Mouse (Mus musculus) hindbrain, embryonic 16.5 days (tissue): ENCODE data around the gene Rpusd4. TPM values are rescaled to one million over a fixed set of nuclear protein-coding genes. Genes with fewer than 3 reads are reported as not detected.

Experiments used
- ATAC-seq: fragments of 200-750 bp; cut with Nextera tagmentation; 2 replicates; pipeline ENCODE4 v1.8.0; 2017; ENCODE audit warnings: moderate TSS enrichment, moderate library complexity
- H3K27ac ChIP-seq: fragments of 300-500 bp; sonication (generic); 2 replicates; pipeline ENCODE4 v1.5.1; 2014; ENCODE audit warnings: low read depth, mild to moderate bottlenecking, control low read depth, low read length, moderate library complexity
- H3K27me3 ChIP-seq: fragments of 300-500 bp; sonication (generic); replicated peaks from 2 replicates; pipeline ENCODE4 v1.6.1; 2014; ENCODE audit warnings: low read length; ENCODE audit not compliant: control insufficient read depth, insufficient read depth
- H3K36me3 ChIP-seq: fragments of 300-500 bp; sonication (generic); 2 replicates; pipeline ENCODE4 v1.6.1; 2014; ENCODE audit warnings: mild to moderate bottlenecking, low read length, moderate library complexity, mixed read lengths; ENCODE audit not compliant: control insufficient read depth, insufficient read depth
- H3K4me1 ChIP-seq: fragments of 300-500 bp; sonication (generic); 2 replicates; pipeline ENCODE4 v1.6.1; 2014; ENCODE audit warnings: low read depth, low read length; ENCODE audit not compliant: control insufficient read depth, insufficient read depth
- H3K4me2 ChIP-seq: fragments of 300-500 bp; sonication (generic); 2 replicates; pipeline ENCODE4 v1.6.1; 2014; ENCODE audit warnings: mild to moderate bottlenecking, low read length, control low read depth, moderate library complexity
- H3K4me3 ChIP-seq: fragments of 300-500 bp; sonication (generic); 2 replicates; pipeline ENCODE4 v1.5.1; 2014; ENCODE audit warnings: mild to moderate bottlenecking, low read length, control low read depth, moderate library complexity
- H3K9ac ChIP-seq: fragments of 300-500 bp; sonication (generic); 2 replicates; pipeline ENCODE4 v1.6.1; 2014; ENCODE audit warnings: low read depth, mild to moderate bottlenecking, control low read depth, low read length, moderate library complexity
- H3K9me3 ChIP-seq: fragments of 300-500 bp; sonication (generic); 2 replicates; pipeline ENCODE4 v1.6.1; 2014; ENCODE audit warnings: mild to moderate bottlenecking, low read length, moderate library complexity; ENCODE audit not compliant: control insufficient read depth
- WGBS: fragments of 180-500 bp; shearing (Covaris S2); extraction: QIAGEN DNeasy Blood & Tissue Kit; methylation state at CpG from one replicate; pipeline ENCODE4 v1.1.7; 2014; 5-methylcytosine and 5-hydroxymethylcytosine counted together
- polyA plus RNA-seq: library from polyadenylated mRNA; unstranded; fragments of >200 nt; fragmentation: Nextera tagmentation; extraction: Ambion mirVana; gene quantifications from 2 replicates; pipeline ENCODE4 v1.2.1, GENCODE M21; 2015

The Rpusd4 gene
- polyA plus RNA-seq, 1 experiment from 2014 or later = 17.6 TPM

DNA sequence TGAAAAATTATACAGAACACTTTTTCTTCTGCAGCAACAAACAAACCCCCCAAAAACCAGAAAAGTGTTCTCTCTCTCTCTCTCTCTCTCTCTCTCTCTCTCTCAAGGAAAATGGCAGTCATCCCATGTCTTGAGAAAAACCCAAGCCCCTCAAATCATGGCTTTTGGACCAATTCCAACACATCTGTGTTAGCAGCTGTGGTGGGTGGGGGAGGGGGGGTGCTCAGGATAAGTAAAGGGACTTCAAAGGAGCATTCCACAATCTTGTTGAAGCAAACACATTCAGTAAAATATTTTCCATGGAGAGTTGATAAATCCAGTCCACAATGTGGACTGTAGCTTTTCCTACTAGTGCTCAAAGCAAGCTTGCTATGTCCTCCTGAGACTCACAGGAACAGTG is 18.2 kb upstream of the Rpusd4 start:
- Histone ChIP-seq H3K4me2 (no peak overlapping the region), H3K27ac (no peak overlapping the region), H3K36me3 (0 out of 2 replicates have a peak, but pooled peaks cover 2% of the 10 kb centered on the region), H3K9ac (no peak overlapping the region), H3K27me3 (no peaks in the 10 kb centered on the region), H3K4me3 (no peak overlapping the region), H3K9me3 (no peaks in the 10 kb centered on the region), H3K4me1 (no peaks in the 10 kb centered on the region)
- no peak for ATAC-seq

DNA sequence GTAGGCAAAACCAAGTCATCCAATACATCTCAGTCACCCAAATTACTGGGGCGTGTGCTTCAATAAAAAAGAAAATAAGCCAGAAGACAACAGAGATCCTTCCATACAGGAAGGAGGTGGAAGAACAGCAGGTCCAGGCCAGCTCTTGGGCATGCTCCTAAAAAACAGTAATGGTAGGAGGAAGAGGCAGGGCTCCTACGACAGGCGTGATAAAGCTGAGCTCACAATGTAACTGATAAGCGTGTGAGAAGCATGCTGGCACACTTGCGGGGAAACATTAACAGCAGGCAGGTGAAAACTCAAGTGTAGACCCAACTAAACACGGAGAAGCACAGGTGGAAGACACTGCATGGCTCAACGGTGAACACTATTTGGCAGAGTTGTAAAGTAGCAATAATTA is 10.3 kb upstream of the Rpusd4 start:
- Histone ChIP-seq H3K9ac (no peak overlapping the region), H3K4me2 (no peak overlapping the region), H3K9me3 (no peaks in the 10 kb centered on the region), H3K36me3 (0 out of 2 replicates have a peak, but pooled peaks cover 2% of the 10 kb centered on the region), H3K27ac (no peak overlapping the region), H3K4me1 (no peaks in the 10 kb centered on the region), H3K4me3 (no peak overlapping the region), H3K27me3 (no peaks in the 10 kb centered on the region)
- ATAC-seq = no peak
- WGBS = 93% methylated on average over 7 of the region's 7 CpGs

DNA sequence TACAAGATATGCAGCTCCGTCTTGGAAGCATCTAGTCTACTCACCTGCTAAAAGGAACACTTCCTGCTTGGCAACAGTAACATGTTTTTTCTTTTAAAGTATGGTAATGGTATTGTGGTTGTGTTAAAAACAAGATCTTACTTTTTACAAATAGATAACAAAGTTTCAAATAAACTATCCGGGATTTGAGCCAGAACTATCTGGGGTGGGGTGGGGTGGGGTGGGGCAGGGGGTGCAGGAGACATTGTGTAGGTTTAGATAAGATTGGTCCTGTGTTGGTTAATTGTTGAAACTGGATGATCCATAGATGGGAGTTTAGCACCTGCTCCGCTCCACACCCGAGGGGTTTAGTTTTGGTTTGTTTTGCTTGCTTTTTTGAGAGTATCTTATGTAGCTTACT is 5.2 kb upstream of the Rpusd4 start:
- H3K27me3 ChIP-seq = no peaks in the 10 kb centered on the region
- H3K9me3 ChIP-seq = no peaks in the 10 kb centered on the region
- 0 out of 2 replicates have a peak, but pooled peaks cover under 1% of the 10 kb centered on the region for H3K36me3 ChIP-seq
- no peak overlapping the region for H3K27ac ChIP-seq
- H3K4me3 ChIP-seq = no peak overlapping the region
- H3K4me2 ChIP-seq = no peak overlapping the region
- WGBS = 92% methylated on average over 4 of the region's 4 CpGs
- no peak for ATAC-seq
- no peak overlapping the region for H3K9ac ChIP-seq
- peaks cover 6% of the 10 kb centered on the region for H3K4me1 ChIP-seq

DNA sequence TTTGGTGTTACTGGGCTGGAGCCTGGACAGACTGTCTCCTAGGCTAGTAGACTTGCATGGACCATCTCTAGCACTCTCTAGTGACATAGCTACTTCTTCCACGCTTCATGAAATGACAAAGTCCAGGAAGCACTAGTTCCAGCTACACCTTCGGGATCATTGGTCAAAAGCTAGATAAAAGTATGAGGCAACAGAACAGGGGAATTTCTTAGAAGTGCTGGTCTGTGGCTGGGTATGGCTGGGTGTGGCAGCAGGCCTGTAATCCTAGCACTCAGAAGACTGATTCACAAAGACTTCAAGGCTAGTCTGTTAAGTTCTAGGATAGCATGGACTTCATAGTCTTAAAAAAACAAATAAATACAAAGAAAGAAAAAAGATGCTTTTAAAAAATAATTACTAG is 4.2 kb upstream of the Rpusd4 start:
- no peak overlapping the region for H3K4me2 ChIP-seq

DNA sequence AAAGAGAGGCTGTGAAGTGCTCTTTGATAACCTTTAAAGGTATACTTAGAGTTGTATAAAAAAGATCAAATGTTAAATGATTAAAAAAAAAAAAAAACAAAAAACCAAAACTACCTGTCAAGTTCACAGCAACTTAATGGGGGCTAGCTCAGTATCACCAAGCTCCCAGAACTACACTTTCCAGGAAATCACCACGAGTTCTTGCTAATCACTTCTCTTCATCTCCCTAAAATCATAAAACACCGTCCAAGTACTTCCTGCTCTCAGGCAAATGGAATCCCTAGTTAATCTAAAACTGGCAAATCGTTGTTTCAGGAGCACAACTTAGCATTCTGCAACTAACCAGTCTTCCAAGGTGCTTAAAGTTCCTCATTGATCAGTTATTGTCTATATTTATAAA is 3.2 kb upstream of the Rpusd4 start:
- Histone ChIP-seq H3K9me3 (no peaks in the 10 kb centered on the region), H3K4me2 (no peak overlapping the region), H3K27ac (no peak overlapping the region), H3K27me3 (no peaks in the 10 kb centered on the region), H3K4me3 (no peak overlapping the region), H3K36me3 (no peaks in the 10 kb centered on the region), H3K9ac (no peak overlapping the region), H3K4me1 (peaks cover 14% of the 10 kb centered on the region)
- ATAC-seq = no peak
- 89% methylated on average over 3 of the region's 3 CpGs for WGBS

More for the DNA sequence above, 4.2 kb upstream of the Rpusd4 start:
- Histone ChIP-seq H3K4me3 (no peak overlapping the region), H3K9me3 (no peaks in the 10 kb centered on the region), H3K27ac (no peak overlapping the region), H3K27me3 (no peaks in the 10 kb centered on the region), H3K9ac (no peak overlapping the region), H3K4me1 (peaks cover 10% of the 10 kb centered on the region), H3K36me3 (no peaks in the 10 kb centered on the region)
- WGBS = 98% methylated on average over 2 of the region's 2 CpGs
- ATAC-seq = no peak

DNA sequence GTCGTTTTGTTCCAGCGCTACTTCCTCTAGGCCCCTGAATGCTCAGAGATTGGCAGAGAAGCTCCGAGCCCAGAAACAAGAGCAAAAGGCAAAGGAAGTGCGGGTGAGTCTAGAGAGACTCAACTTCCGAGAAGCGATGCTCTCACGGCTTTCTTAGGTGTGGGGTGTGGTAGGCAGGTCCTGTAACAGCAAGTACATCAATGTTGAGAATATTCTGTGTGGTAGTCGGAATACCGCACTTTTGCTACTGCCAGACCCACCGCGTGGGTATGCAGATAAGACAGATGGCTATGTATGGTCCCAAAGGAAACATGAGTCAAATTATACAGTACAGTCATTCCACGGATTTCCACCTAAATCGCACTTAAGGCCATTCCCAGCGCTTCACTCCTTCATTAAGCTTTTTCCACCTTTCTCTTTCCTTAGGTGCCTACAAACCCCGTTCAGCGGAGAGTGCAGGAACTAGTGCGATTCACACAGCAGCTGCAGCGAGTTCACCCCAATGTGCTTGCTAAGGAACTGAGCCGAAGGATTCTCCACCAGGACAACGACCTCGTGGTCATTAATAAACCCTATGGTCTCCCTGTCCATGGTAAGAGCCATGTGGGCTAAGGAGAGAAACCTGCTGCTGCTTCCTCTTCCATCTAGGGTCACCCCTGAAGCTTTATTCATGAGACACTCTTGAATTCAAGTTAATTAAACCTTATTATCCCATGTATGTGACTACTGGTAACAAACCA is 481 bp downstream of the Rpusd4 start:
- peak; percentile 70 for ATAC-seq
- Histone ChIP-seq H3K4me1 (peaks cover 14% of the 10 kb centered on the region), H3K4me3 (peak overlapping the region; percentile 91), H3K36me3 (peaks cover 5% of the 10 kb centered on the region; the same call in 1 of the 2 replicates), H3K9ac (peak overlapping the region; percentile 83), H3K27me3 (no peaks in the 10 kb centered on the region), H3K27ac (peak overlapping the region; percentile 55; the same call in 1 of the 2 replicates), H3K4me2 (peak overlapping the region; percentile 79), H3K9me3 (no peaks in the 10 kb centered on the region)
- 1% methylated on average over 21 of the region's 21 CpGs for WGBS

DNA sequence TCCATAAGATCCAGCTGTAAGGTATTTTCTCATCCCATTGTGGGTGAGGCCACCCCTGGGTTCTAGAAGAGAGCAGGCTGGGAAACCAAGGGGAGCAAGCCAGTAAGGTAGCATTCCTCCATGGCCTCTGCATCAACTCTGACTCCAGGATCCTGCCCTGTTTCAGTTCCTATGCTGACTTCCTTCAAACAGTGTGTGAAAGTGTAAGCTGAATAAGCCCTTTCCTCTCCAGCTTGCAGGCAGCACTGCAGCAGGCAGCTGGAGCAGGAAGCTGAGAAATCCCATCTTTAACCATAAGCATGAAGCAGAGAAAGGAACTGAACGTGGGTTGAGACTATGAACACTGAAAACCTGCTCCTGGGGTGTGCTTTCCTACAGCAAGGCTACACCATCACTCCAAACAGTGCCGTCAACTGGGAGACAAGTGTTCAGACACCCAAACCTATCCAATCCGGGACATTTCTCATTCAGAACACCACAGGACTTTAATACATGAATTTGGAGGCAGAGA is 10.2 kb downstream of the Rpusd4 start:
- H3K9me3 ChIP-seq = no peaks in the 10 kb centered on the region
- no peak overlapping the region for H3K9ac ChIP-seq
- no peak overlapping the region for H3K27ac ChIP-seq
- no peak overlapping the region for H3K4me3 ChIP-seq
- H3K36me3 ChIP-seq = peaks cover 17% of the 10 kb centered on the region; the same call in 1 of the 2 replicates
- no peaks in the 10 kb centered on the region for H3K4me1 ChIP-seq
- 78% methylated on average over 3 of the region's 3 CpGs for WGBS
- no peaks in the 10 kb centered on the region for H3K27me3 ChIP-seq
- H3K4me2 ChIP-seq = no peak overlapping the region
- no peak for ATAC-seq

DNA sequence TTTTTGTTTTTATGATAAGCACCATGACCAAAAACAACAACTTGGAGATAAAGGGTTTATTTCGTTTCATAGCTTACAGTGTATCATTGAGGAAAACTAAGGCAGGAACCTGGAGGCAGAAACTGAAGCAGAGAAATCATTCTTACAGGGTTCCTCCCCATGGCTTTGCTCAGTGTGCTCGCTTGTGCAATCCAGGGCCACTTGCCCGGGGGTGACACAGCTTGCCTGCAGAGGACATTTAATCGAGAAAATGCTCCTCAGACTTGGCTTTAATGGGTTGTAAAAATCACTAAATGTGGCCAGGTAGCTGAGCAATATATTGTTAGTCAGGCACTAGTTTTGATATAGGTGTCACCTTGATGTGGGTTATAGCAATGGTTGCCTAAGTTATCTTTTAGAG is 10.8 kb downstream of the Rpusd4 start:
- Histone ChIP-seq H3K27me3 (no peaks in the 10 kb centered on the region), H3K36me3 (peaks cover 12% of the 10 kb centered on the region; the same call in 1 of the 2 replicates), H3K9me3 (no peaks in the 10 kb centered on the region), H3K4me1 (no peaks in the 10 kb centered on the region), H3K27ac (no peak overlapping the region), H3K4me2 (no peak overlapping the region), H3K4me3 (no peak overlapping the region), H3K9ac (no peak overlapping the region)
- no peak for ATAC-seq
- 85% methylated on average over 4 of the region's 4 CpGs for WGBS

DNA sequence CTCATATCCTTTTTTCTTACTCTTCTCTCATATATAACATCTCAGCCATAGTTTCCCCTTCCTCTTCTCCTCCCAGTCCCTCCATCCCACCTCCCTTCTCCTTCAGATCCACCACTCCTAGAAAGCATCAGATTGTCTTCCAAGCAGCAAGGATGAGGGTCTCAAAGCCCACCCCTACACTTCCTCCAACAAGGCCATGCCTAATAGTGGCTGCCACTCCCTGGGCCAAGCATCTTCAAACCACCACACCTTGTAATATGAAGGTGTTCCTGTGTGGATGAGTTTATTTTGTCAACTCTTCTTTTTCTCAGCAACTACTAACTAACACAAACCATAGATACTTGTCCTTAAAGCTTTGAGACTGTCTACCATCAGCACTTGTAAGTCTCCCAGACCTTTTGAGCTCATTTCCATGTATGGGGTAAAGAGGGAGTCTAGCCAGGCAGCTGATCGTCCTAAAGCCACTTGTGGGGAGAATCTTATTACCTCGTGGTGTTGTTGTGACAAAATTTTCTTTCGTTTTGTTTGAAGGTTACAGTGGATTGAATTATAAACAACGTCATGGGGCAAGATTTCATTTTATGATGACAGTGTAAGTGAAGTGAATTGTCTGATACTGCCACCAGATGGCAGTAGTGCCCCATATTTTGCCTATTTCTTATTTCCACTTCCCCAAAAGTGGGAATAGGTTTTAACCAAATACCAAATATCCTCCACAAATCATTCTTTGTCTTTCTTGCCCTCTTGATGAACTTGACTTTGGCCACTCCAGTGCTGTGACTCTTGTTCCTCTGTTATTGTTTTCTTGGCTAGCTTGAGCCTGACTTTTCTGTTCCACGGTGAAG is 14.6 kb downstream of the Rpusd4 start:
- H3K36me3 ChIP-seq = peaks cover 2% of the 10 kb centered on the region; the same call in 1 of the 2 replicates
- ATAC-seq = peak; percentile 44
- H3K9me3 ChIP-seq = no peaks in the 10 kb centered on the region
- no peak overlapping the region for H3K9ac ChIP-seq
- H3K4me1 ChIP-seq = no peaks in the 10 kb centered on the region
- H3K4me3 ChIP-seq = no peak overlapping the region
- H3K27ac ChIP-seq = no peak overlapping the region
- 14% methylated on average over 5 of the region's 5 CpGs for WGBS
- H3K27me3 ChIP-seq = peaks cover 14% of the 10 kb centered on the region
- no peak overlapping the region for H3K4me2 ChIP-seq
